Mouse (Mus musculus): ENCODE measurements around the gene Gm10681.
"Not testable (repeated sequence)": the region's sequence is repeated elsewhere in the genome, so short reads cannot be mapped to it uniquely, and the experiment has no call there.

Gene Gm10681

DNA sequence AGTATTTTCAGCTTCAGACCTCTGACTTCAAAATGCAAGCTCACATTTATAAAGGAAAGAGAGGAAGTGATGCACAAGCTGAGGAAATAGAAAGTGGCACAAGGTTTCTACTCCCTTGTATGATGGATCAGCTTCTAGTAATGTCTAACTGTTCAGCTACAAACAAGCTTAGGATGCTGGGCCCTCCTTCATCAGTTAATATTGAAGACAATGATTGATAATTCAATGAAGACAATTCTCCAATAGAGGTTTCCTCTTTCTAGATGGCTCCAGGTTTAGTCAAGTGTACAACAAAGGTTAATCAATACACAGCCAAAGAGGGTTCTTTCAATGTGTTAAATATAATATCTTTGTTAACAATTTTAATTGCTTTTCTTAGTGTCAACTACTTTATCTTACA lies at the start of gene Gm10681:
TSS of gene Gm10681 (minus strand) at position 101 of the 400 bp plus-strand sequence.
- no peak for DNase-seq

DNA sequence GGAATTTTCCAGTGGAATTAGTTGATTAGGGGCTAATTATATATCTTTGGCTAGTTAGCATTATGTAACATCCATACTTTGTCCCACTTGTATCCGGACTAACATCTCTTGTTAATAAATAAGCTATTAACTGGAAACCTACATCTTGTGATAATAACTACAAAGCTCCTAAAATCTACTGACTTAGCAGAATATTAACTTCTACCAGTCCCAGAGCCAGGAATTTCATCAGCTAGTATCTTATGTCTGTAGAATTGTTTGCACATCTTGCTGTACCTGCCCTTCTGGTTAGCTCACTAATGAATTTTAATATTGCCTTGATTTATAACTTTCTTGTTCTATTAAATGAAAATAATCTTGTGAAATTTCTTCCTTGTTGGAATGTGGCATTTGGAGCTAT lies 46.5 kb upstream of the Gm10681 start:
- DNase-seq, result no peak

DNA sequence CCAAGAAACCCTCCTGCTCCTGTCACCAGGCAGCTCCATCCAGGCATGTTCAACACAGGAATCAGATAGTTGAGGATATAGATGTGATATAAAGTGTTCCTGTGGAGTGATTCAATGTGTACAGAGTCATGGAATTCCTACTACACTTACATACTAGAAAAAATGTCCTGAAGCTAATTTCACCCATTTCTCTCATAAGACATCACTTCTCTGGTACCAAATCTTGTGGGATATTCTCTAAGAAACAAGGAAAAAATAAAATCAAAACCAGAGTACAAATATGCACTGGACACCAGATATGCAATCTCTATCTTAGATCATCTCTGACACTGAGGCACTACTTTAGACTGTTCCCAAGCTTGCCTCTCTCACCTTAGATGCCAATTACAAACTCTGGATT lies 41.5 kb upstream of the Gm10681 start, which contains the start of gene Hsd3b5:
TSS of gene Hsd3b5 (minus strand) at position 101 of the 400 bp plus-strand sequence.
- no peak for DNase-seq

DNA sequence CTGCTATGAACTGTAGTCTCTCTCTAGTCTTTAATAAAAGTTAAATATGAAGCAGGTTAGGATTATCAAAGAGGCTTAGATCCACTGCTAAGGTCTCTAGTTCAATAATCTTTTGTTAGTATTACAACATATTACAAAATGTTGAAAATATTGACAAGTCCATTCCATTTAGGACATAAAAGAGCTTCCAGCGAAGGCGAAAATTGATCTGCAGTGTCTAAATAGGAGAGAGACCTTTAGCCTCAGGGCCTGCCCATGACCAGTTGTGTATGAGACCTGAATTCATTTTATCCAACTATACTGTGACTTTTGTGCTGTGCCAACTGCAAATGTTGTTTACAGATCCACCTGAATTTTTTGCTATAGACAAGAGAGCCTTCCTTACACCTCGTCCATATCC lies 41.0 kb upstream of the Gm10681 start:
- no peak for DNase-seq

DNA sequence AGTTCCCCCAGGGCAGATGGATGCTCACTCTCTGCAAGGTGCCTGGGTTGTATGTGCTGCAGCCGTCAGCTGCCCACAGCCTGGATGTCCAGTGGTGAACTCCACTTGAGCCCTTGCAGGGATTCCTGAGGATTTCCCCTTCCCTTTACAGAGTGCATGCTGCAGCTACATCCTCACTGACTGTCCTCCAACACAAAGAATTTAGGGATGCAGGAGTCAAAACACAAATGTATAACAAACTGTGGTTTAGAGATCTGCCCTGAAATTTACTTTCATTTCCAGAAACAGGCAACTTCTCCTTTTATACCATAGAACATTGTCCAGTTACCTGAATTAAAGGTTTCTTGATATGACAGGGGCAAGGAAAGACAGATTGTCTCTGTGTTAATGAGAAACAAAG lies 28.2 kb upstream of the Gm10681 start:
- not testable (repeated sequence) for DNase-seq

DNA sequence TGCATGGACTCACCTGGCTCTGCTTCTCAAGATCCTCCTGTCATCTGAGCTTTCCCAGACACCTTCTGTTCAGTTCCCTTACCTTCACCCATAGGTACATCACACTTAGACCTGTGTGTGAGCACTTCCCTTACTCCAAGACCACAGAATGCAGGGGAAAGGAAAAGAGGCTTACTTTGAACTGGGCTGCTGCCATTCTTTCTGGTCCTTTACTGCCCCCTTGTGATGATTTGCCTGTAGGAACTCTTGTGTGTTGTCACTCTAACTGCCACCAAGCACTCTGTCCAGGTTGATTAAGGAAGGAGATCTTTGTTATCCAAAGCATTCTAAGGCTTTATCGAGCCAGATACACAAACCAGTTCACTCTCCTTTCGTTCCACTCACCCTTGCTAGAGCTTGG lies 27.6 kb upstream of the Gm10681 start:
- not testable (repeated sequence) for DNase-seq

DNA sequence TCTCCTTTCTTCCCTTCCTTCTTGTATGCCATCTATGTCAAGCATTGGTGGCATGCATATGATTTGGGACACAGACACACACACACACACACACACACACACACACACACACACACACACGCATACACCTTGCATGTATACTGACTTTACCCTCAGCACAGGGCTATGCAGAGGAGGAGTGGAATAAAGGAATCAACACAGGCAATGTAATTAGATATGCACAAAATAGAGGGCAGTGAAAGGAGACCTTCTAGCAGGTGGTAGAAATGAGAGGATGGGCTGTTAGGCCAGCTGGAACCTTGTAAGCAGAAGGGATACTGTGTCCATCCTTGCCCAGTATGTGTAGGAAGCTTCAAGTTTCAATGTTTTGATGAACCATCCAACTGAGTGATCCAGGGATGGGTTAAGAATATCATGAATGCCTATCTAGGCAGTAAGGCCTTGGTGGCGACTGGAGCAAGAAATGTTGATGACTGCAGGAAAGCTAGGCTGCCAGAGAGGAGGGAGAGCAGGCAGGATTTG lies 25.9 kb upstream of the Gm10681 start:
- DNase-seq, result not testable (repeated sequence)

DNA sequence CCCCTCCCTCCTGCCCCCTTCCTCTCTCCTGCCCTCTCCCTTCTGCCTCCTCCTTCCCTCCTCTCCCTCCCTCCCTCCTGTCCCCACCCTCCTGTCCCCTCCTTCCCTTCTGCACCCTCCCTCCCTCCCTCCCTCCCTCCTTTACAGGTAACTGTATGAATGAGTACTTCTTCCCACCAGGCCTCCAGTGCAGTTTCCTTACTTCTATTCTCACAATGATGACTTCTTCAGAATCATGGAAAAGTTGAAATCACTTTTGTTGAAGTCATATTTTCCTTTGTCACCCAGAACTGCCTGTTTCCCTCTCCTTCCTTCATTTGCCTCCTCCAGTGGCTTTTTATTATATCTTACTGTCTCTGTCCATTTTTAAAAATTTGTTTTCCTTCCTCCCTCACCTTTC lies 25.4 kb upstream of the Gm10681 start:
- no peak for DNase-seq

DNA sequence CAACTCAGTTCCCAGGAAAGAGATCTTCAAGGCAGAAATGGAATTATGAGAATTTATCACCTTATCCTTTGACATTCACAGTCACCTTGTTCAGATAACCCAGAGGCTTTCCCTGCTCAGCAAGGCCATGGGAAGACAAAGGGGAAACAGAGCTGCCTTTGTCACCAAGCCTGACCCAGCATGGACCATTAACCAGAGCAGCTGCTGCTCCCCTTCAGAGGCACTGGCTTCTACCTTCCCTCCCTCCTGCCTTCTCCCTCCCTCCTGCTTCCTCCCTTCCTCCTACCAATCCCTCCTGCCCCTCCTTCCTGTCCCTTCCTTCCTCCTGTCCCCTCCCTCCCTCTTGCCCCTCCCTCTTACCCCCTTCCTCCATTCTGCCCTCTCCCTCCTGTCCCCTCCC lies 24.9 kb upstream of the Gm10681 start:
- not testable (repeated sequence) for DNase-seq

DNA sequence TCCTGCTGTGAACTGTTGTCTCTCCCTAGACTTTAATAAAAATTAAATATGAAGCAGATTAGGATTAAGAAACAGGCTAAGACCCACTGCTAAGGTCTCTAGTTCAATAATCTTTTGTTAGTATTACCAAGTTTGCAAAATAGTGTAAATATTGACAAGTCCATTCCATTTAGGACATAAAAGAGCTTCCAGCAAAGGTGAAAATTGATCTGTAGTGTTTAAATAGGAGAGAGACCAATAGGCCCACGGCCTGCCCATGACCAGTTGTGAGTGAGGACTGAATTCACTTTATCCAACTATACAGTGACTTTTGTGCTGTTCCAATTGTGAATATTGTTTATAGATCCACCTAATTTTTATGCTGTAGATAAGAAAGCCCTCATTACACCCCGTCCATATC lies 886 bp downstream of the Gm10681 start:
- no peak for DNase-seq

DNA sequence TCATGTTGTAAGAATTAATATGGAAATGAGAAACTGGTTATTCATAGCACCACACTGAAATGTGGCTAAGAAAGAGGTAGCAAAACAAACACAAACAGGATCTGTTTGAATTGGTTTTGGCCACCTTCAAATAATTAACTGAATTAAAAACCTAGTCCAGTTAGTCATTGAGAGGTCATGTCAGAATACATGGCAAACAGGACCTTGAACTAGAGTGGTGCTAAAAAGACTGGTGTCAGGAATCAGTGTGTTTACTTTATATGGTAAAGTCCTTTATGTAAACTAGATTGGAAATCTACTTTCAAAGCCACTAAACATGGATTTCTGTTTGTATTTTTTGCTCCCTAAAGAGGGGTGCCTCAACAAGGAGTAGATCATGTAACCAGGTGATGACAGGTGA lies 6.0 kb downstream of the Gm10681 start:
- not testable (repeated sequence) for DNase-seq

DNA sequence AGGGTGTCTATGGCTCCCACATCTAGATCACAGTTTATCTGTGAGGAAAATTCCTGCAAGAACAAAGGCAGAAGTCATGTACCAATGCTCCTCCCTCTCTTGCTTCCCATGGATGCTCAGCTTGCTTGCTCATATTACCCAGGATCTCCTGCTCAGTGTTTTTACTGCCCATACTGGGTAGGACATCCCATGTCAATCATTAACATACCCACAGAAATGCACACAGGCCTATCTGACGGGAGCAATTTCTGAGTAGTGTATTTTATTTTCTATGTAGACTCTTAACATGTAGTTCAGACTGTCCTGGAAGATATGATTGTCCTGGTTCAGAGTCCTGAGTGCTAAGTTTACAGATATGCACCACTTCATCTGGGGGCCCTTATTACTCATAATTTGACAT lies 6.4 kb downstream of the Gm10681 start:
- not testable (repeated sequence) for DNase-seq

DNA sequence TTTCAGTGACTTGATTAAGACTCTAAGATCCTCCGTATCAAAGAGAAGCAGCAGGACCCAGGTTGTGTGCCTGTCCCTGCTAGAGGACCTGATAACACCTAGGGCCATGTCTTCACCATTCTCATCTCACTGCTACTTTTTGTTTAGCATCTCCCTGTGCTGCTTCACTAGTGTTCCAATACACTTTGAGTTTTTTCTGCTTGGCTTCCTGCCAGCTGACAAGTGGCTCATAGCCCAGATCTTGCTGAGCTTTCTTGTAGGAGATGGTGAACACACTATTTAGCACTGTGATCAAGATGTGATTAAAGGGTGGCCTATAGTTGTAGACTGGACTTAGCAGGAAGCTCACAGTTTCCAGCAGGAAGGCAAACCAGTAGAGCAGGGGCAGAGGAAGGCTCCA lies 7.6 kb downstream of the Gm10681 start:
- DNase-seq, result not testable (repeated sequence)

DNA sequence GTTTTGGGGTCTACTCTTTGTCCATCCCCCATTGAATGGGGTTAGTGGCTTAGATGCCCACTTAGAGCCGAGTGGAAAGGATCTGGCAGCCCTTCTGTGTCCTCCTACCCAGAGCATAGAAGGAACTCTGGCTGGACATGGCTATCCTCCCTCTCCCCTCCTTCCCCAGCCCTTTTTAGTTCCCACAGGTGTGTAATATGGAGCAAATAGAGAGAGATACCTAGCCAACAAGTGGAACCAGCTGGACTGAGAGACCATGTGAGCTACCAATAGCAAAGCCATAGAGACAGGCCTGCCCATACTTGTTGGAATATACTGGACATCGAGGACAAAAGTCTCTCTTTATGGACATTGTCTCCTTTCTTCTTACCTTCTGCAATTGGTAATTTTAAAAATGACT lies 20.9 kb downstream of the Gm10681 start:
- not testable (repeated sequence) for DNase-seq

DNA sequence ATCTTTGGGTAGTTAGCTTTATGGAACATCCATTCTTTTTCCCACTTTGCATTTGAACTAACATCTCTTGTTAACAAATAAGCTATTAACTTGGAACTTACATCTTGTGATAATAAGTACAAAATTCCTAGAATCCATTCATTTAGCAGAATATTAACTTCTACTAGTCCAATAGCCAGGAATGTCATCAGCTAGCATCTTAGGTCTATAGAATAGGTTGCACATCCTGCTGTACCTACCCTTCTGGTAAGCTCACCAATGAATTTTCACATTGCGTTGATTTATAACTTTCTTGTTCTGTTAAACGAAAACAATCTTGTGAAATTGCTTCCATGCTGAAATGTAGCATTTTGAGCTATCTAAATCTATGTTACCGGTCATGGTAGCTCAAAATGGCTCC lies 23.7 kb downstream of the Gm10681 start:
- DNase-seq, result not testable (repeated sequence)

DNA sequence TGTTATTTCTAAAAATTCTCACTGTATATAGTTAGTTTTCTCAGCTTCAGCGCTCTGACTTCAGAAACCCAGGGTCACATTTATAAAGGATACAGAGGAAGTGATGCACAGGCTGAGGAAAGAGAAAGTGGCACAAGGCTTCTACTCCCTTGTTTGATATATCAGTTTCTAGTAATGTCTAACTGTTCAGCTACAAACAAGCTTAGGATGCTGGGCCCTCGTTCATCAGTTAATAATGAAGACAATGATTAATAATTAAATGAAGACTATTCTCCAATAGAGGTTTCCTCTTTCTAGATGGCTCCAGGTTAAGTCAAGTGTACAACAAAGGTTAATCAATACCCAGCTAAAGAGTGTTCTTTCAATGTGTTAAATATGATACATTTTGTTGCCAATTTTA lies 24.8 kb downstream of the Gm10681 start:
- not testable (repeated sequence) for DNase-seq

DNA sequence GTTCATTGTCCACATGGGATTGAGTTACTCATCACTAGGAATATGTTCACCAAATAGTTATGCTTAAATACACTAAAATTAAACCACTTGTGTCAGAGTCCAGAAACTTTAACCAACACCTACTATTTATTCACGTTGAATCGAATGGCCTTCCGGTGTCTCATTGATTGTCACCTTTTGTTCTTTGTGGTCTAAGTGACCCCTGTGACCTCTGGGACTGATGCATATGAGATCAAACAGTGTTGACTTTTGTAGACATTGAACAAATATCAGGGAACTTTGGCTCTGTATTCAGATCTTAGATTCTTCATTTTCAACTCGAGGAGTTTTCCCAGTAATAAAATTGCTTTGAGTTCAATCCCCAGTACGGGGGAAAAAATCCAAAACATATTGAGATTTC lies 27.9 kb downstream of the Gm10681 start:
- DNase-seq, result not testable (repeated sequence)

DNA sequence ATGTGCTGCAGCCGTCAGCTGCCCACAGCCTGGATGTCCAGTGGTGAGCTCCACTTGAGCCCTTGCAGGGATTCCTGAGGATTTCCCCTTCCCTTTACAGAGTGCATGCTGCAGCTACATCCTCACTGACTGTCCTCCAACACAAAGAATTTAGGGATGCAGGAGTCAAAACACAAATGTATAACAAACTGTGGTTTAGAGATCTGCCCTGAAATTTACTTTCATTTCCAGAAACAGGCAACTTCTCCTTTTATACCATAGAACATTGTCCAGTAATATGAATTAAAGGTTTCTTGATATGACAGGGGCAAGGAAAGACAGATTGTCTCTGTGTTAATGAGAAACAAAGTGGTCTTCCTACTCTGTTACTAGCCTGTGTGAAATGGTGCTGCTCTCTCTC lies 37.8 kb downstream of the Gm10681 start:
- not testable (repeated sequence) for DNase-seq

DNA sequence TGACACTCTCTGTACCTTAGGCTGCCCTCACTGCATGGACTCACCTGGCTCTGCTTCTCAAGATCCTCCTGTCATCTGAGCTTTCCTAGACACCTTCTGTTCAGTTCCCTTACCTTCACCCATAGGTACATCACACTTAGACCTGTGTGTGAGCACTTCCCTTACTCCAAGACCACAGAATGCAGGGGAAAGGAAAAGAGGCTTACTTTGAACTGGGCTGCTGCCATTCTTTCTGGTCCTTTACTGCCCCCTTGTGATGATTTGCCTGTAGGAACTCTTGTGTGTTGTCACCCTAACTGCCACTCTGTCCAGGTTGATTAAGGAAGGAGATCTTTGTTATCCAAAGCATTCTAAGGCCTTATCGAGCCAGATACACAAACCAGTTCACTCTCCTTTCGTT lies 38.4 kb downstream of the Gm10681 start:
- DNase-seq, result not testable (repeated sequence)

DNA sequence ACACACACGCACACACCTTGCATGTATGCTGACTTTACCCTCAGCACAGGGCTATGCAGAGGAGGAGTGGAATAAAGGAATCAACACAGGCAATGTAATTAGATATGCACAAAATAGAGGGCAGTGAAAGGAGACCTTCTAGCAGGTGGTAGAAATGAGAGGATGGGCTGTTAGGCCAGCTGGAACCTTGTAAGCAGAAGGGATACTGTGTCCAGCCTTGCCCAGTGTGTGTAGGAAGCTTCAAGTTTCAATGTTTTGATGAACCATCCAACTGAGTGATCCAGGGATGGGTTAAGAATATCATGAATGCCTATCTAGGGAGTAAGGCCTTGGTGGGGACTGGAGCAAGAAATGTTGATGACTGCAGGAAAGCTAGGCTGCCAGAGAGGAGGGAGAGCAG lies 40.1 kb downstream of the Gm10681 start:
- DNase-seq, result not testable (repeated sequence)

DNA sequence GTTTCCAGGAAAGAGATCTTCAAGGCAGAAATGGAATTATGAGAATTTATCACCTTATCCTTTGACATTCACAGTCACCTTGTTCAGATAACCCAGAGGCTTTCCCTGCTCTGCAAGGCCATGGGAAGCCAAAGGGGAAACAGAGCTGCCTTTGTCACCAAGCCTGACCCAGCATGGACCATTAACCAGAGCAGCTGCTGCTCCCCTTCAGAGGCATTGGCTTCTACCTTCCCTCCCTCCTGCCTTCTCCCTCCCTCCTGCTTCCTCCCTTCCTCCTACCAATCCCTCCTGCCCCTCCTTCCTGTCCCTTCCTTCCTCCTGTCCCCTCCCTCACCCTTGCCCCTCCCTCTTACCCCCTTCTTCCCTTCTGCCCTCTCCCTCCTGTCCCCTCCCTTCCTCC lies 41.0 kb downstream of the Gm10681 start:
- DNase-seq, result not testable (repeated sequence)

DNA sequence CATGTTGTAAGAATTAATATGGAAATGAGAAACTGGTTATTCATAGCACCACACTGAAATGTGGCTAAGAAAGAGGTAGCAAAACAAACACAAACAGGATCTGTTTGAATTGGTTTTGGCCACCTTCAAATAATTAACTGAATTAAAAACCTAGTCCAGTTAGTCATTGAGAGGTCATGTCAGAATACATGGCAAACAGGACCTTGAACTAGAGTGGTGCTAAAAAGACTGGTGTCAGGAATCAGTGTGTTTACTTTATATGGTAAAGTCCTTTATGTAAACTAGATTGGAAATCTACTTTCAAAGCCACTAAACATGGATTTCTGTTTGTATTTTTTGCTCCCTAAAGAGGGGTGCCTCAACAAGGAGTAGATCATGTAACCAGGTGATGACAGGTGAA lies 63.6 kb downstream of the Gm10681 start:
- DNase-seq, result not testable (repeated sequence)

DNA sequence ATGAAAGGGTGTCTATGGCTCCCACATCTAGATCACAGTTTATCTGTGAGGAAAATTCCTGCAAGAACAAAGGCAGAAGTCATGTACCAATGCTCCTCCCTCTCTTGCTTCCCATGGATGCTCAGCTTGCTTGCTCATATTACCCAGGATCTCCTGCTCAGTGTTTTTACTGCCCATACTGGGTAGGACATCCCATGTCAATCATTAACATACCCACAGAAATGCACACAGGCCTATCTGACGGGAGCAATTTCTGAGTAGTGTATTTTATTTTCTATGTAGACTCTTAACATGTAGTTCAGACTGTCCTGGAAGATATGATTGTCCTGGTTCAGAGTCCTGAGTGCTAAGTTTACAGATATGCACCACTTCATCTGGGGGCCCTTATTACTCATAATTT lies 64.1 kb downstream of the Gm10681 start:
- DNase-seq, result not testable (repeated sequence)

DNA sequence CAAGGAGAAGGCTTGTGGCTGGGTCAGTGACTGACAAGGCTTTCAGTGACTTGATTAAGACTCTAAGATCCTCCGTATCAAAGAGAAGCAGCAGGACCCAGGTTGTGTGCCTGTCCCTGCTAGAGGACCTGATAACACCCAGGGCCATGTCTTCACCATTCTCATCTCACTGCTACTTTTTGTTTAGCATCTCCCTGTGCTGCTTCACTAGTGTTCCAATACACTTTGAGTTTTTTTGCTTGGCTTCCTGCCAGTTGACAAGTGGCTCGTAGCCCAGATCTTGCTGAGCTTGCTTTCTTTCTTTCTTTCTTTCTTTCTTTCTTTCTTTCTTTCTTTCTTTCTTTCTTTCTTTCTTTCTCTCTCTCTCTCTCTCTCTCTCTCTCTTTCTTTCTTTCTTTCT lies 65.8 kb downstream of the Gm10681 start:
- not testable (repeated sequence) for DNase-seq

DNA sequence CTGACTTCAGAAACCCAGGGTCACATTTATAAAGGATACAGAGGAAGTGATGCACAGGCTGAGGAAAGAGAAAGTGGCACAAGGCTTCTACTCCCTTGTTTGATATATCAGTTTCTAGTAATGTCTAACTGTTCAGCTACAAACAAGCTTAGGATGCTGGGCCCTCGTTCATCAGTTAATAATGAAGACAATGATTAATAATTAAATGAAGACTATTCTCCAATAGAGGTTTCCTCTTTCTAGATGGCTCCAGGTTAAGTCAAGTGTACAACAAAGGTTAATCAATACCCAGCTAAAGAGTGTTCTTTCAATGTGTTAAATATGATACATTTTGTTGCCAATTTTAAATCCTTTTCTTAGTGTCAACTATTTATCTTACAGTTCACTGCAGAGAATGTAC lies 78.2 kb downstream of the Gm10681 start, which contains the start of gene Hsd3b4:
TSS of gene Hsd3b4 (minus strand) at position 101 of the 400 bp plus-strand sequence.
- not testable (repeated sequence) for DNase-seq

Data from thymus, postnatal 14 days (tissue).